Mouse (Mus musculus): ENCODE data around the gene Slc31a1. TPM values are rescaled to one million over a fixed set of nuclear protein-coding genes. Genes with fewer than 3 reads are reported as not detected.

Slc31a1 gene
- polyA plus RNA-seq, 2 experiments: 22.4 to 36.6 TPM

DNA sequence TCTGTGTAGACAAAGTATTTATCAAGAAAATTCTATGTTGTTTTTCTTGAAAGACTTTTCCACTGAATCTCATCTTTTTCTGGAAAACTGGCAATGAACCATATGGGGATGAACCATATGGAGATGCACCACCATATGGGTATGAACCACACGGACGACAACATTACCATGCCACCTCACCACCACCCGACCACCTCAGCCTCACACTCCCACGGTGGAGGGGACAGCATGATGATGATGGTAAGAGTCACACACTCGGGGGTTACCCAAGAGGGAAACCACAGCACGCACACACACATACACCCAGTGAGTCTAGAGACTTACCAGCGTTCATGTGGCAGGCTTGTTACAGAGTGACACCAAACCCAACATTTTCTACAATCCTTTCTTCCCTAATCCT, 24.9 kb downstream of the Slc31a1 start:
- Histone ChIP-seq H3K9ac (replicated peaks) (no peak overlapping the region), H3K4me3 (ENCODE audit: insufficient read depth in 1 of 2, low read depth in 2 of 2, low read length in 2 of 2) (no peak overlapping the region), H3K4me2 (ENCODE audit: low read depth) (no peak overlapping the region), H3K36me3 (replicated peaks; ENCODE audit: control insufficient read depth, insufficient read depth, low read depth) (peaks cover 11% of the 10 kb centered on the region), H3K27me3 (ENCODE audit: control insufficient read depth, insufficient read depth, low read length) (no peaks in the 10 kb centered on the region), H3K27ac (no peak overlapping the region), H3K4me1 (replicated peaks; ENCODE audit: control insufficient read depth in 2 of 2, insufficient read depth in 2 of 2, low read length in 1 of 2) (peaks cover 7 to 14% of the 10 kb centered on the region in 2 experiments; a peak in 3 of 4 replicates), H3K9me3 (ENCODE audit: control insufficient read depth, low read length) (no peaks in the 10 kb centered on the region)
- no peak for ATAC-seq (ENCODE audit: insufficient read depth)
- 76% methylated on average over 7 of the region's 7 CpGs for WGBS (ENCODE audit: insufficient replicate concordance)
- no peak for TF ChIP-seq EP300 (IDR thresholded peaks at IDR 0.05; ENCODE audit: low read depth)
- no peak for TF ChIP-seq CTCF (IDR thresholded peaks at IDR 0.05; ENCODE audit: low read depth)
- DNase-seq (ENCODE audit: low read depth in 3 of 3, low spot score in 3 of 3): no peak

DNA sequence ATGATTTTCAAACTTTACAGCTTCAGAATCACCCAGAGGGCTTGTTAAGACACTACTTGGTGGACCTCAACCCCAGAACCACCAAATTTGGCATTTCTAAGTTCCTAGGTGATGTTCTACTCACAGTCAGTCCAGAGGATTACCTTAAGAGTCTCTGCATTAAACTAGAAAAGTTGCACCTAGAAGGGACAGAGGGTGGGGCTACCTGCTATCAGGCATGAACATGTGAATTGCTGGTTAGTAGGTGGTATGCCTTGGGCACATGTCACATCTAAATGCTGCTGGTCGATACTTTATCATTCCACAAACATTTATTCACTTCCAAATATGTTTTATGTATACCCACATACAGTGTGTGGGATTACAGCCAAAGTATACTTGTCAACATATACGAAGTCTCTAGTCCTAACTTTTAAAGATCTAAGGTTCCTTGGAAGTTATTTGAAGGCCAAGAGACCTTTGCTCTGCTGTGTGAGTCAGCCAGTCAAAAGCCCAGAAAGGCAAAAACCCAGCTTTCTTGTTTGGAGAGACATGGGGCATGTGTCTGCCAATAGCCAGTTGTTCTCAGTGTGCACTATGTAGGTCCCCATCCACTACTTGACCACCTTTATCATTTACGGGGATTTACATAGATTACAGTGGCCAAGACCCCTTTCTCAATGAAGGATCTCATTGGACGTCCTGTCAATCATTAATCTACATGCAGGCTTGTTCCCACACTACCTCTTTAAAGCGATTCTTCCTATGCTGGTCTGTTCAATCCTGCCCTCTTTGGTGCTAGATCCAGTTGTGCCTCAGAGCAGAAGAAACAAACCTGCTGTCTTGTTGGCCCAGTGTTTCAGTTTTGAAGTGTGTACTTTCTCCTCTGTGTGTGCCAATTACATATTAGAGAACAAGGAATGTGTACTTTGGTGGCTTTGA, 29.3 kb downstream of the Slc31a1 start:
- Histone ChIP-seq H3K27ac (no peak overlapping the region), H3K4me2 (ENCODE audit: low read depth) (no peak overlapping the region), H3K4me3 (ENCODE audit: insufficient read depth in 1 of 2, low read depth in 2 of 2, low read length in 2 of 2) (no peak overlapping the region), H3K36me3 (replicated peaks; ENCODE audit: control insufficient read depth, insufficient read depth, low read depth) (peaks cover 15% of the 10 kb centered on the region), H3K4me1 (replicated peaks; ENCODE audit: control insufficient read depth in 2 of 2, insufficient read depth in 2 of 2, low read length in 1 of 2) (peaks cover 0 to 8% of the 10 kb centered on the region in 2 experiments; a peak in 2 of 4 replicates), H3K9ac (replicated peaks) (no peak overlapping the region), H3K27me3 (ENCODE audit: control insufficient read depth, insufficient read depth, low read length) (no peaks in the 10 kb centered on the region), H3K9me3 (ENCODE audit: control insufficient read depth, low read length) (no peaks in the 10 kb centered on the region)
- DNase-seq (ENCODE audit: low read depth in 3 of 3, low spot score in 3 of 3): no peak
- WGBS (ENCODE audit: insufficient replicate concordance): 49% methylated on average over 5 of the region's 5 CpGs
- TF ChIP-seq CTCF (IDR thresholded peaks at IDR 0.05; ENCODE audit: low read depth): no peak
- TF ChIP-seq EP300 (IDR thresholded peaks at IDR 0.05; ENCODE audit: low read depth): peak; percentile 33; the same call in 1 of the 2 replicates
- peak; percentile 57; the same call in 1 of the 2 replicates for ATAC-seq (ENCODE audit: insufficient read depth)

DNA sequence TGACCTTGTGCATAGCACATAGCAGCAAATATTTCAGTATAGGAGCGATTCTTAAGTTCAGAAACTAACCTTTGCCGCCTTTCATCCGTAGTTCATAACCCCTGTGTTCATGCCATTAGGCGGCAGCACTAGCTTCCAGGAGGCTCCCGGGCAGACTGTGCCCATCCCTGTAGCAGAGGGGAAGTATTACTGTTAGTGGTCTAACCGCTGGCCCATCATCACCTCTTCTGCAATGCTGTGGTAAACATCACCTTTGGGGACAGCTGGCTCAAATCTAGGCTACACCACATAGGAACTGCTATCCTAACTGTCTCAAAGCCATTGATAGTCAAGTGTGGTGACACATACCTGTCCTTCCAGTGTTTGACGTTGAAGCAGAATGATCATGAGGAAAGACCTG, 31.4 kb downstream of the Slc31a1 start:
- 78% methylated on average over 7 of the region's 7 CpGs for WGBS (ENCODE audit: insufficient replicate concordance)
- no peak for DNase-seq (ENCODE audit: low read depth in 3 of 3, low spot score in 3 of 3)
- H3K36me3 ChIP-seq (replicated peaks; ENCODE audit: control insufficient read depth, insufficient read depth, low read depth): peaks cover 30% of the 10 kb centered on the region

DNA sequence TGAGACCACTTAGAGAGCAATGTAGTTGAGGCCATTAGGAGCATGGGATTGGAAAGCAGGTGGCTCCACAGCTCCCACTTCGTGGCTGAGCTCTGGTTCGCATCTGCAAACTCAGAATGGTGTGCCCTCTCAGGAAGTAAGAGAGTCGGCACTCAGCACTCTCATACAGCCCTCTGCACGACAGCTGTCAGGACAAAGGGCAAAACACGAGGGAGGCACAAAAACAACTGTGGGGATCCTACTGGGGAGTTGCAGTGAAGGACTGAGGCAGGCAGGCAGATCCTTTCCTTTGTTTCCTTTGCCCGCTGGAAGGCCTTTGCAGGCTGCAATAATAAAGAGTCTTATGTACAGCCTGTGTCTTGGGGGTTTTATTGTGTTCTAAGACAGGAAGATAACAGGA, 32.9 kb downstream of the Slc31a1 start:
- WGBS (ENCODE audit: insufficient replicate concordance): 68% methylated on average over 6 of the region's 6 CpGs
- Histone ChIP-seq H3K9me3 (ENCODE audit: control insufficient read depth, low read length) (no peaks in the 10 kb centered on the region), H3K4me2 (ENCODE audit: low read depth) (no peak overlapping the region), H3K27ac (no peak overlapping the region), H3K4me1 (replicated peaks; ENCODE audit: control insufficient read depth in 2 of 2, insufficient read depth in 2 of 2, low read length in 1 of 2) (peaks cover 0 to 13% of the 10 kb centered on the region in 2 experiments; a peak in 2 of 4 replicates), H3K4me3 (ENCODE audit: insufficient read depth in 1 of 2, low read depth in 2 of 2, low read length in 2 of 2) (no peak overlapping the region), H3K36me3 (replicated peaks; ENCODE audit: control insufficient read depth, insufficient read depth, low read depth) (peaks cover 33% of the 10 kb centered on the region), H3K27me3 (ENCODE audit: control insufficient read depth, insufficient read depth, low read length) (no peaks in the 10 kb centered on the region), H3K9ac (replicated peaks) (no peak overlapping the region)
- DNase-seq (ENCODE audit: low read depth in 3 of 3, low spot score in 3 of 3) (no peak), ATAC-seq (ENCODE audit: insufficient read depth) (no peak)
- TF ChIP-seq CTCF (IDR thresholded peaks at IDR 0.05; ENCODE audit: low read depth) (no peak), EP300 (IDR thresholded peaks at IDR 0.05; ENCODE audit: low read depth) (no peak)

More for the DNA sequence above, 31.4 kb downstream of the Slc31a1 start:
- H3K9me3 ChIP-seq (ENCODE audit: control insufficient read depth, low read length): no peaks in the 10 kb centered on the region
- no peaks in the 10 kb centered on the region for H3K27me3 ChIP-seq (ENCODE audit: control insufficient read depth, insufficient read depth, low read length)
- no peak overlapping the region for H3K9ac ChIP-seq (replicated peaks)
- no peak for ATAC-seq (ENCODE audit: insufficient read depth)
- no peak overlapping the region for H3K4me3 ChIP-seq (ENCODE audit: insufficient read depth in 1 of 2, low read depth in 2 of 2, low read length in 2 of 2)
- no peak overlapping the region for H3K4me2 ChIP-seq (ENCODE audit: low read depth)
- H3K4me1 ChIP-seq (replicated peaks; ENCODE audit: control insufficient read depth in 2 of 2, insufficient read depth in 2 of 2, low read length in 1 of 2): peaks cover 0 to 8% of the 10 kb centered on the region in 2 experiments; a peak in 2 of 4 replicates
- H3K27ac ChIP-seq: no peak overlapping the region
- TF ChIP-seq EP300 (IDR thresholded peaks at IDR 0.05; ENCODE audit: low read depth) (no peak), CTCF (IDR thresholded peaks at IDR 0.05; ENCODE audit: low read depth) (0 out of 2 replicates have a peak, but pooled peaks have one; percentile 24)

DNA sequence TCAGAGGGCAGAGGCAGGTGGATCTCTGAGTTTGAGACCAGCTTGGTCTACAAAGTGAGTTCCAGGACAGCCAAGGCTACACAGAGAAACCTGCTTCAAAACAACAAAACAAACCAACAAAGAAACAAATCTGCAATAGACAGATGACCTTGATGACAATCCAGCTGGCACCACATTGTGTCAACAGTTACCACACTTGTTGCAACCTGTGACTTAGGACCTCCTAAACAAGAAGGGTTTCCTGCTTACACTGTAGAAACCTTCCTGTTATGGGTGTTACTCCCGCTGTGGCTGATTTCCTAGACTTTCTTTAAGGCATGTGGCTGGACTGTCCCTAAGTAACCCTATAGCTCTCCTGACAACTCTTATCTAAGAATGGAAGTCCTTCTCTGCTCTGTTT, 35.3 kb downstream of the Slc31a1 start:
- no peaks in the 10 kb centered on the region for H3K9me3 ChIP-seq (ENCODE audit: control insufficient read depth, low read length)
- H3K4me2 ChIP-seq (ENCODE audit: low read depth): no peak overlapping the region
- H3K27ac ChIP-seq: no peak overlapping the region
- no peak overlapping the region for H3K4me3 ChIP-seq (ENCODE audit: insufficient read depth in 1 of 2, low read depth in 2 of 2, low read length in 2 of 2)
- no peak for ATAC-seq (ENCODE audit: insufficient read depth)
- peaks cover 0 to 5% of the 10 kb centered on the region in 2 experiments; a peak in 1 of 4 replicates for H3K4me1 ChIP-seq (replicated peaks; ENCODE audit: control insufficient read depth in 2 of 2, insufficient read depth in 2 of 2, low read length in 1 of 2)
- no peak for DNase-seq (ENCODE audit: low read depth in 3 of 3, low spot score in 3 of 3)
- TF ChIP-seq EP300 (IDR thresholded peaks at IDR 0.05; ENCODE audit: low read depth): no peak
- no peak for TF ChIP-seq CTCF (IDR thresholded peaks at IDR 0.05; ENCODE audit: low read depth)
- H3K36me3 ChIP-seq (replicated peaks; ENCODE audit: control insufficient read depth, insufficient read depth, low read depth): peaks cover 47% of the 10 kb centered on the region
- H3K9ac ChIP-seq (replicated peaks): no peak overlapping the region
- H3K27me3 ChIP-seq (ENCODE audit: control insufficient read depth, insufficient read depth, low read length): no peaks in the 10 kb centered on the region
- 78% methylated on average over 1 of the region's 1 CpGs for WGBS (ENCODE audit: insufficient replicate concordance)
